Mouse (Mus musculus): ENCODE measurements at regions not wholly inside any gene's neighbourhood (a gene's known extent, or its start where the extent isn't known, plus 50 kb on each side); places are given as distances from the start of the nearest gene placed in this dataset.

DNA sequence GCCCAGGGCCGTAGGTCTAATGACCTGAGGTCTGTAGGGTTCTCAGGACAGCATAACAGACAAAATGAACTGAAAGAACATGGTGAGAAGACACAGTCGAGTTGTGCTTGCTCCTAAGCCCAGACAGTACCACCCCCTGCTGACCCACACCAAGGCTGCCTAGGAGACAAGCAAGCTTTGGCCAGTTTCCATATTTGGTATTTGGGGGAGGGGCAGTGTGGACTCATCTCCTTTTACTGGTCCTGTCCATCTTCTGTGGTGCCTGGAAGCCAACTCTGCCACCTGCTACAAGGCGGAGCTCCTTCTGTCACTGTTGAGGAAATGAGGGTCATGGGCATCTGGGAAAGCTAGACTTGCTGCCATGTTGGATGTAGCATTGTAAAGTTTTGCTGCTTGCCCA is 68.9 kb downstream of the Tex29 start:
- no peak for DNase-seq

DNA sequence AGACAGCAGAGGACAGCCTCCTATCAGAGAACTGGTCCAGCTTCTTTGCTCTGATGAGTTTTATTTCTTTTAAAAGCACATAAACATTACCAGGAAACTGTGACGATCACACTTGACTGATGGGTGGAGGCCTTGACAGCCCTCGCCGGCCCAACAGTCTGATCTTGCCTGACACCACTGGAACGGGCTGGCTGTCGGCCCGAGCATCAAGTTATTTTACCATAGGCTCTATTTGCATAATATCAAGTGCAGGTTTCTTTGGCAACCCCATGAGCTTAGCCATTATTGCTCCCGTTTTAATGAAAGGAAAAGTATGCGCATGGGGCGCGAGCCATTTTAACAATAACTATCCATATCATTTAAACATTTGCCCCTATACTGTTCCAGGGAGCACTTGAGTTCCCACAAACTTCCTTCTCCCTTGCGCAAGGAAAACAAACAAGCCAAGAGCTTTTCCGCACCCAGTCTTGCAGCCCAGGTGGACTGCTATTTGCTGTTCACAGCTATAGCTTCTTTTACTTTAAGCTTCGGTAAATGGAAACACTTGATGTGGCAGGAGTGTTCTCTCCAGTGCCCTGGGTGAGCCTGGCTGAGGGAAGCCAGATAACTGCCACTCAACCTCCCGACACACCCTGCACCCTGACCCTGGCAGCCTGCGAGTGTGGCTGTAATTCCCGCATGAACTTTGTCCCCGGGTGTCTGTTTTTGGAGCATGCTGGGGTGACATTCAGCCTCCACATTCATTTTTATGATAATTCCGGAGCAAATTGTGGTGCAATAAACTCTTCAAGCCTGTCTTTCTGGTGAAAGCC is 71.6 kb downstream of the Tex29 start:
- DNase-seq: peak; percentile 17

DNA sequence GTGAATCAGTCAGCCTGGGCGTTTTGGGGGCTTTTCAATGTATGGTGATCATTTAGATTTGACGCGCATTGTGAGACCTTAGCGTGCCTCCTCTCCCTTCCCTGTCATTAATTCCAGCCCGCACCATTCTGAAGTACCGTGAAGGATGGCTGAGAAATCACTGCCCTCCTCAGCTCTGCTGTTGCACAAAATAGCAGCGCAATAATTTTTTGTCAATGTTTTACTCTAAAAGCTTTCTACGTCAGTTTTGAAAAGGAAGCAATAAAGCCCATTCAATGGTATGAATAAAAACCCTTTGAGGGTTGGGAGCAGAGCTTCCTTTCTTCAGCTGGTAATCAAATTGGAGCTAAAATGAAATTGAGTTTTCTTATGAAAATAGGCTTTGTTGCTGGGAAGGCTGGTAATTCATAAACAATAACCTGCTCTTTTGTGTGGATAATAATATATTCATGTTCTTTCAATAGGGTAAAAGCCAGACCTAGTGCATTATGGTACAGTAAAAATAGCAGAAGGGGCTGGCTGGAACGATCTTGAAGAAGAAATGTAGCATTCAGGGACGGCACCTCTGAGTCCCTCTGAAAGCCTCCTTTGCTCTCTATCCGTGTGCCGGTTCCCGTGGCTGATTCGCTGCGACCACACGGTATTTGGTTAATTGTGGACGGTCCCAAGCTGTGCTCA is 72.3 kb downstream of the Tex29 start:
- DNase-seq: no peak

DNA sequence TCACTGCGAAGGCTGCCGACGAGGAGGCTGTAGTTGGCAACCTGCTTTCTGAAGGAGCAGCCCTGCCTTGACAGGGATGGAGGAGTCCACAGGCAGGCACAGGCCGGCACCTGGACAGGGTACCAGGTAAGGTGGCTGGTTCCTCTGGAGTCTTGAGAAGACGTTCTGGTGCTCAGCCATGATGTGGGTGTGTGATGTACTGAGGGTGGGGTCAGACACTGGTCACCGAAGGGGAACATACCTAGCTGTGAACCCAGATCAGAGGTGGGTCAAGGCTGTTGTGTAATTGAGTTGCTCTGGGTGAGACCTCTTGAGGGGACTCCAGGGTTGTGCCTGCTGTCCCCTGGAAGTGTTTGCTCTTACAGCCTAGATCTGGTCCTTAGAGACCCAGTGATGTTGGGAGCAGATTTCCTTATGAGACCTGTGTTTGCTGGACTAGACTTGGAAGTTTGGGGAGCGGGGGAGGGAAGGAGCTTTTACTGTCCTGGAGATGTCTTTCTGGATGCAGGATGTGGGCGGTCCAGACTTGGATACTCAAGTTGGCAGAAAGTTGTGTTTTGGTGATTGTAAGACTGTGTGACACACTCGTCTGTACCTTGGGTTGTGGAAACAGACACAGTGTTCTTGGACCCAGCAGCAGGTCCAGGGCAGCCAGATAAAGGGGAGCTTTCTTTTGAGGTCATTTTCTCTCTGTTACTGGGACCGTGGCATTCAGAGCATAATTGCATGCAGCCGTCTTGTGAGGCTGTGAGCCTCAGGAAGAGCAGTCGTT is 73.0 kb downstream of the Tex29 start:
- DNase-seq: no peak

DNA sequence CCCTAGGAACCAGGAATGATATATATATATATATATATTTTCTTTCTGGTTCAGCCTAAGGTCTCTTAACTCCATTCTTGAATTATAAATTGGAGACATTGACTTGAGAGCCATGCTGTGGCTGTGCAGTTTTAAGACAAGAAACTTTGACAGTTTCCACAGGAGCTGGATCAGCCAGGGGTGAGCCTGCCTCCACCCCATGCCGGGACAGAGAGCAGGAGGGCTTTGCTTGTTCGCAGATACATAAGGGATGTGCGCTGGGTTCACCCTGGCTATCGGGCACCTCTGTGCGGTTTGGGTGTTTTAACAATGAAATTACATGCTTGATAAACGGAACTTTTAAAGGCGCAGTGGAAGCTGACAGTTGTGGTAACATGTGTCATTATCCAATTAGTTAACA is 73.9 kb downstream of the Tex29 start:
- no peak for DNase-seq

GRCm38 (mm10) chr8:11914681-11915474 is 74.6 kb downstream of the Tex29 start:
- DNase-seq: no peak

GRCm38 (mm10) chr8:11915721-11916120 is 75.4 kb downstream of the Tex29 start:
- no peak for DNase-seq

- DNase-seq: no peak
These were observed 79.6 kb downstream of the Tex29 start for GRCm38 (mm10) chr8:11919876-11920275.

DNA sequence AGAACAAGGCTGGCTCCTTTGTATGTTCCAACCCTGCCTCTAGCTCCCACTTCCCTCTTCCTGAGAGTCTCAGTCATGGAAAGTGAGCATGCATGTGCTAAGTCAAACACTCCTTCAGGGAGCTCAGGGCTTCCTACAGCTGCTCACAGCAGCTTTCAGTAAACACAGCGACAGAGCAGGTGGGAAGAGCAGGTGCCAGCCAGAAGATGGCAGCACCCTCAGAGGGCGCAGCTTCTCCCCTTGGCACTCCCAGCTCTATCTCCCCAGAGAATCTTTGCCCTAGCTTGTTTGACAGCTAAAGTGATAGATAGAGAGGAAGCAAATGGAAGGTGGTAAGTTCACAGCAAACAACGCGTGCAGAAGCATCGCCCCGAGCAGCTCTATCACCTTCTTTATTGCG is 82.8 kb downstream of the Tex29 start:
- DNase-seq: no peak

GRCm38 (mm10) chr8:11924165-11924564 is 83.9 kb downstream of the Tex29 start:
- peak; percentile 62 for DNase-seq

- peak; percentile 56 for DNase-seq
These were observed 102.6 kb downstream of the Tex29 start for GRCm38 (mm10) chr8:11942892-11943332.

DNA sequence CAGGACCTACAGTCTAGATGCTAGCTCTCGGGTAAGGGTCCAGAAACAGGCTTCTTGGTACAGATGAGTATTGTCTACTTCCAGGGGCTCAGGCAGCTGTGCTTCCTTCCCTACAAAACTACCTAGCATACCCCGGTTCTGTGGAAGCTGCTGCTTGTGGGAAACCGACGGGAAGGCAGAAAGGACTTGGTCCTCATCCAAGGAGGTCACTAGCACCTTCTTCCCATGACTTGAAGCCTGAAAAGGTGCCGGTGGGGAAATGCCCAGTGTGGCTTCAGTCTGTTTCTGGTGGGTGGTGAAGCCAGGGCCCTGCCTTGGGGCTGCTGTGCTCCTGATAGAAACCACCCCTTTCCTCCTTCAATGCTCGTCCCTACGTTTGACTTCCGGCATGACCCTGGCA is 107.5 kb downstream of the Tex29 start:
- no peak for DNase-seq

GRCm38 (mm10) chr8:11956268-11956667 is 116.0 kb downstream of the Tex29 start:
- DNase-seq: no peak

DNA sequence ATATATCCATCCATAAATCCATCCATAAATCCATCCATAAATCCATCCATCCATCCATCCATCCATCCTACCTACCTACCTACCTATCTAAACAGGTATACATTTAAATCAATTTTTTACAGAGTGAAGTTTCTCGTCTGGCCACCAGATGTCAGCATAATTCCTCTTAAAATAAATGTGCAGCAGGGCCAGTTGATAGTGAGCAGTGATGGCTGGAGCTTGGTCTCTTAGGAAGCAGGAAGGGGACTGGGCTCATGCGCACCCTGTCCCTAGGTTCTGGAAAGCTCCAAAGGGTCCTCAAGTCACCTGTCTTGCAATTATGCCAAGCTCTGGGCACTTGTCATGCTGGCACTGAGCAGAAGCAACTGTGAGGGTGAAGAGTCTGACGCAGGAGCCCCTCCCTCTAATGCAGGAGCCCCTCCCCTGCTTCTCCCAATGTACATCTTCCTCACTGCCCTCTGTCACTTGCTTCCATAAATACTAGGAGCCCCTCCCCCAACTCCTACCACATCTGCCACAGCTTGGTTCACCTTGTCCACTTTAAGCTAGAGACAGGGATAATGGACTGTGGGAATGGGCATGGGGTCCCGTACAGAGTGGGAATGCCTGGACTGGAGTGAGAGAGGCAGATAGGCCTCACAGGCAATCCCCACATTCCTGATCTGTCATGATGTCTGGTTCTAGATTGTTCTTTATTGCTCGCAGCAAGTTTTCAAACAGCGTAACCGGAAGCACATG is 116.9 kb downstream of the Tex29 start:
- peak; percentile 75 for DNase-seq

DNA sequence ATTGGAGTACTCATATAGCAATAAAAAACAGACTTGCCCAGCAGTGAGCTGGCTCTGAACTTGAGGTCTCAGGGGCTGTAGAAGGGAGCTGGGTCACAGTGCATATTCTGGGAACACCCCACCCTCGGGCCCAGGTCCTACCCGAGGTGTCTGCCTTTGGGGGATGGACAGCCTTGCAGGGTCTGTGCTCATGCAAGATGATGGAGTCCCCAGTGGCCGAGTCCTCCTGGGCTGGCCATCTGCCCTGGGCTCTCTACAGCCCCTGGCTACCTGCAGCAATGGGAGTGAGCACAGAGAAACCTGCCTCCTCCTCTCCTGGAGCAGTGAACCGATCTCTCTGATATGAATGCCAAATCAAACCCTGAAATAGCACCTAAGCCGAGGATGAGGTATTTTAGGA is 117.9 kb downstream of the Tex29 start:
- no peak for DNase-seq

- no peak for DNase-seq
These were observed 119.2 kb downstream of the Tex29 start for GRCm38 (mm10) chr8:11959466-11959865.

GRCm38 (mm10) chr8:11963575-11963974 is 123.3 kb downstream of the Tex29 start:
- peak; percentile 47 for DNase-seq

GRCm38 (mm10) chr8:11967670-11968069 is 127.4 kb downstream of the Tex29 start:
- no peak for DNase-seq

DNA sequence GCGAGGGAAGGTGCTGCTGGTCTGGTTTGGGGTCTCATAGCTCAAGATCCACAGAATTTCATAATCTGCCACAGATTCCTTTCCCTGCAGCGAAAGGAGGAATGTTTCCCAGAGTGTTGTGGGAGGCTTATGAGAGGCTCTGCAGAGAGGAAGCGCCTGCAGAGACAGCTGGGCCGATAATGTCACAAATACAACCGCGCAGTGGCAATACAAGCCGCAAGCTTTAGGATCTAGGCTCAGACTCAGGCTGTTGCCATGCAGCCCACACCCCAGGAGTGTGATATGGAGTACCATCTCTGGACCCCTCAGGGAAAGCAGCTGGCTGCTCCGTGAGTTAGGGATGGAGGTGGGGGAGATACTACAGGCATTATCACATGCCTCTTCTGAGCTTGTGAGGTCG is 130.2 kb downstream of the Tex29 start:
- no peak for DNase-seq

DNA sequence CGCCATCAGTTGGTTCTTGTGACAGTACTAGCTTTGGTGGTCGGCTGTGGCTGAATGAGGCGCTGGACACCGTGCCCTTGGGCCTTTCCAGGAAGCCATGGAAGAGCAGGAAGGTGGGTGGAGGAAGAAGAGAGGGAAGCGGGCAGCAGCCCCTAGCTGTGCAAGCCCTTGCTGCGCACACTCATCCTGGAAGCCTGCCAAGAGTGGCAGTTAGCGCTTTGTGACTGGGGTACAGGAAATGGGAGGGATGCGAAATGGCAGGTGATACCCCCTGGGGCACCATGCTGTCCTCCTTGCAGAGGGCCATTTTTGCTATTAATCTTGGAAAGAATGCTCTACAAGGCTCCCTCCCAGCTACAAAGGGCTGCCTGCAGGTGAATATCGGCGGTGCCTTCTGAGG is 133.2 kb downstream of the Tex29 start:
- no peak for DNase-seq

DNA sequence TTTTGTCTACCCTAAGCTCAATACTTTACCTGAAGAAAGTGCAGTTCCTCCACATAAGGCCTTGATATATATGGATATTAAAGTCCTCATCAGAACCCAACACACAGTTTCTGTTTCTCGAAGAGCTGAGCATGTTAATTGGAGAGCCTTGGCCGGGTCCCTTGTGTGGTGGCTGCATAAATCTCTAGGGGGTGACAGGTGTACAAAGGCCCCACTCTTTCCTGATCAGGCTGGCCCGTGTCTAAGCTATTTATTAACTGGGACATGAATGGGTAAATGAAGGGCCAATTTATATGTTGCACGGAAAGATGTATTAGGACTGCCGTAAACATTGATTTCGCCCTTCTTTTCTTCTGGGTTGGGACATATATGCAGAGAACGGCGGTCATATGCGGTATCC is 136.8 kb downstream of the Tex29 start:
- no peak for DNase-seq

DNA sequence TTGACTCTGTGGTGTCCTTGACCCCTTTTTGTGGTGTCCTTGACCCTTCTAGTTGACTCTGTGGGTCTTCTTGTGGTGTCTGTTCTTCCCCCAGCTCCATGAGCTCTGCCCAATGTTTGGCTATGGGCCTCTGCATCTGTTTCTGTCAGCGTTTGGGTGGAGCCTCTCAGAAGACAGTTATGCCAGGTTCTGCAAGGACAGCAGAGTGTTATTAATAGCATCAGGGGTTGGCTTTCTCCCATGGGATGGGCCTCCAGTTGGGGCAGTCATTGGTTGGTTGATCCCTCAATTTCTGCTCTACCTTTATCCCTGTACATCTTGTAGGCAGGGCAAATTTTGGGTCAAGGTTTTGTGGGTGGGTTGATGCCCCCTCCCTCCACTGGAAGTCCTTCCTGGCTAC is 138.8 kb downstream of the Tex29 start:
- DNase-seq: no peak

Data from kidney, adult 9 months (tissue).